Comparison of ENCODE assay signal across 8 mouse cellular contexts in genomic region chr19:5727701-5728100, GRCm38 (mm10). TPM values are rescaled to one million over a fixed set of nuclear protein-coding genes. Genes with fewer than 3 reads are reported as not detected.
DNase-seq lines count a peak whose midpoint lies in the region; ATAC-seq and TF ChIP-seq lines count a peak whose summit lies in the region.

No protein-coding gene starts in this region.

- H3K9ac ChIP-seq in ES-E14 (ENCODE audit: insufficient read depth, low read depth, low read length, poor library complexity, severe bottlenecking) = no peak overlapping the region
- peak overlapping the region; percentile 93 for H3K9ac ChIP-seq in hindbrain, embryonic 12.5 days

- in situ Hi-C loops in ES-E14 (cut with MboI; ENCODE audit: low sequenced_read_pairs in 2 of 2, unreplicated experiment in 2 of 2) = no loop called here

- peaks cover 2 to 35% of the 10 kb centered on the region in 2 experiments; a peak in 2 of 4 replicates for H3K4me1 ChIP-seq in ES-E14 (ENCODE audit: control insufficient read depth in 2 of 2, insufficient read depth in 2 of 2, low read length in 2 of 2, poor library complexity in 1 of 2)
- peaks cover 69% of the 10 kb centered on the region for H3K4me1 ChIP-seq in hindbrain, embryonic 12.5 days
- peaks cover 62% of the 10 kb centered on the region for H3K4me1 ChIP-seq in thymus, adult 2 months (replicated peaks; ENCODE audit: control insufficient read depth, insufficient read depth, low read length)

- H3K36me3 ChIP-seq in ES-E14 (ENCODE audit: control insufficient read depth, insufficient read depth, low read length, poor library complexity, severe bottlenecking) = peaks cover 8% of the 10 kb centered on the region
- peaks cover 31% of the 10 kb centered on the region for H3K36me3 ChIP-seq in hindbrain, embryonic 12.5 days
- H3K36me3 ChIP-seq in thymus, adult 2 months (ENCODE audit: control insufficient read depth, insufficient read depth, low read length) = no peaks in the 10 kb centered on the region

- no peaks in the 10 kb centered on the region for H3K9me3 ChIP-seq in ES-E14 (ENCODE audit: control insufficient read depth, insufficient read depth, low read depth, low read length)
- no peaks in the 10 kb centered on the region for H3K9me3 ChIP-seq in hindbrain, embryonic 12.5 days (replicated peaks)

- H3K27ac ChIP-seq in ES-E14 (ENCODE audit: insufficient read depth, low read depth, low read length, poor library complexity, severe bottlenecking) = no peak overlapping the region
- peak overlapping the region; percentile 75; the same call in 1 of the 2 replicates for H3K27ac ChIP-seq in hindbrain, embryonic 12.5 days
- H3K27ac ChIP-seq in thymus, adult 2 months (ENCODE audit: control insufficient read depth, insufficient read depth, low read length) = peak overlapping the region; percentile 40

- peak; percentile 76 for DNase-seq in ES-E14 (ENCODE audit: low read depth, low spot score)
- peak; percentile 89 for DNase-seq in cerebellum, adult 9-10 months
- DNase-seq in layer of hippocampus, postnatal 10 days (ENCODE audit: low spot score in 2 of 2) = peak; percentile 94 to 95
- DNase-seq in lung, postnatal 10 days = peak; percentile 93
- peak; percentile 86 for DNase-seq in ovary, postnatal 10 days (ENCODE audit: low spot score)
- peak; percentile 90 for DNase-seq in thymus, adult 2 months

- H3K4me2 ChIP-seq in hindbrain, embryonic 12.5 days (replicated peaks) = peak overlapping the region; percentile 98

- no peaks in the 10 kb centered on the region; the same call in 1 of the 2 replicates for H3K27me3 ChIP-seq in hindbrain, embryonic 12.5 days
- H3K27me3 ChIP-seq in thymus, adult 2 months (ENCODE audit: control insufficient read depth, insufficient read depth, low read length) = no peaks in the 10 kb centered on the region

- peak overlapping the region in 1 of 2 experiments; percentile 46; a peak in 2 of 4 replicates for H3K4me3 ChIP-seq in ES-E14 (ENCODE audit: insufficient read depth in 1 of 2, low read depth in 1 of 2, low read length in 2 of 2, poor library complexity in 1 of 2, severe bottlenecking in 1 of 2)
- peak overlapping the region; percentile 79 for H3K4me3 ChIP-seq in hindbrain, embryonic 12.5 days
- H3K4me3 ChIP-seq in thymus, adult 2 months (ENCODE audit: control insufficient read depth, insufficient read depth, low read length) = peak overlapping the region; percentile 49

- peak; percentile 91 for TF ChIP-seq CTCF in thymus, adult 2 months (IDR thresholded peaks at IDR 0.05; ENCODE audit: borderline replicate concordance, control insufficient read depth, extremely low read depth, insufficient read depth, low read length, poor library complexity)

- TF ChIP-seq POLR2A in thymus, adult 2 months (IDR thresholded peaks at IDR 0.05; ENCODE audit: control insufficient read depth, extremely low read depth, insufficient read depth, low read length, poor library complexity) = no peak

- ATAC-seq in frontal cortex, adult (ENCODE audit: low TSS enrichment) = peak; percentile 35; the same call in 1 of the 2 replicates
- peak; percentile 0; the same call in 1 of the 2 replicates for ATAC-seq in hindbrain, embryonic 12.5 days (ENCODE audit: low FRiP score)

- 6% methylated on average over 14 of the region's 14 CpGs for WGBS in hindbrain, embryonic 12.5 days
- WGBS in thymus, adult 2 months = 2% methylated on average over 14 of the region's 14 CpGs

TF ChIP-seq in ES-E14, 5 proteins besides CTCF, POLR2A, EP300 and RAD21:
- TF ChIP-seq ZNF384 (IDR thresholded peaks at IDR 0.05; ENCODE audit: low read depth, low read length) (no peak), ZC3H11A (IDR thresholded peaks at IDR 0.05; ENCODE audit: borderline replicate concordance, low read depth, low read length) (peak; percentile 69), HCFC1 (IDR thresholded peaks at IDR 0.05; ENCODE audit: borderline replicate concordance, insufficient read depth, low read length) (peak; percentile 34; the same call in 1 of the 2 replicates), MAFK (IDR thresholded peaks at IDR 0.05; ENCODE audit: insufficient read depth, low read depth, low read length) (no peak), CHD2 (IDR thresholded peaks at IDR 0.05; ENCODE audit: low read depth, low read length) (no peak)

RNA-seq across cellular contexts. Expression of gene Ehbp1l1, which starts 1.6 kb away (rescaled TPM):
- 9.0 and 16.4 TPM in 2 replicates for total RNA-seq in ES-E14 (2012; rRNA removed)
- 10.8 and 12.1 TPM in 2 replicates for polyA plus RNA-seq in hindbrain, embryonic 12.5 days (2016; fragmentation: Nextera tagmentation; extraction: Ambion mirVana)
- total RNA-seq in layer of hippocampus, postnatal 10 days (2021) = 10 to 100 TPM; 33.4 to 41.1 TPM
- polyA plus RNA-seq in thymus, adult 2 months (2012; rRNA removed) = 55.6 and 61.8 TPM in 2 replicates

RNA-seq across cellular contexts. Expression of gene Fam89b, which starts 1.8 kb away (rescaled TPM):
- total RNA-seq in ES-E14 (2012; rRNA removed) = 12.3 and 16.4 TPM in 2 replicates
- 174 and 177 TPM in 2 replicates for polyA plus RNA-seq in hindbrain, embryonic 12.5 days (2016; fragmentation: Nextera tagmentation; extraction: Ambion mirVana)
- total RNA-seq in layer of hippocampus, postnatal 10 days (2021) = 10 to 100 TPM; 44.4 to 46.5 TPM
- polyA plus RNA-seq in thymus, adult 2 months (2012; rRNA removed) = 300 and 312 TPM in 2 replicates

RNA-seq across cellular contexts. Expression of gene Ltbp3, which starts 13.0 kb away (rescaled TPM):
- total RNA-seq in ES-E14 (2012; rRNA removed) = 7.0 and 7.8 TPM in 2 replicates
- 13.8 and 16.6 TPM in 2 replicates for polyA plus RNA-seq in hindbrain, embryonic 12.5 days (2016; fragmentation: Nextera tagmentation; extraction: Ambion mirVana)
- 10 to 100 TPM; 33.4 to 35.4 TPM for total RNA-seq in layer of hippocampus, postnatal 10 days (2021)
- 29.5 and 37.7 TPM in 2 replicates for polyA plus RNA-seq in thymus, adult 2 months (2012; rRNA removed)

RNA-seq across cellular contexts. Expression of gene Kcnk7, which starts 23.5 kb away (rescaled TPM):
- total RNA-seq in ES-E14 (2012; rRNA removed) = 0.63 and 0.67 TPM in 2 replicates
- polyA plus RNA-seq in hindbrain, embryonic 12.5 days (2016; fragmentation: Nextera tagmentation; extraction: Ambion mirVana) = not detected in 2 replicates
- total RNA-seq in layer of hippocampus, postnatal 10 days (2021) = not detected
- polyA plus RNA-seq in thymus, adult 2 months (2012; rRNA removed) = 0.97 and 1.0 TPM in 2 replicates

RNA-seq across cellular contexts. Expression of gene Pcnx3, which starts 39.0 kb away (rescaled TPM):
- total RNA-seq in ES-E14 (2012; rRNA removed) = 63.9 and 98.9 TPM in 2 replicates
- 34.6 and 35.0 TPM in 2 replicates for polyA plus RNA-seq in hindbrain, embryonic 12.5 days (2016; fragmentation: Nextera tagmentation; extraction: Ambion mirVana)
- total RNA-seq in layer of hippocampus, postnatal 10 days (2021) = 10 to 100 TPM; 69.7 to 82.6 TPM
- polyA plus RNA-seq in thymus, adult 2 months (2012; rRNA removed) = 421 and 455 TPM in 2 replicates
